Mouse (Mus musculus): Measurements from ENCODE around the gene Clnk. TPM values are rescaled to one million over a fixed set of nuclear protein-coding genes. Genes with fewer than 3 reads are reported as not detected.

Gene Clnk
- polyA plus RNA-seq, 1 experiment from 2014 or later = not detected

DNA sequence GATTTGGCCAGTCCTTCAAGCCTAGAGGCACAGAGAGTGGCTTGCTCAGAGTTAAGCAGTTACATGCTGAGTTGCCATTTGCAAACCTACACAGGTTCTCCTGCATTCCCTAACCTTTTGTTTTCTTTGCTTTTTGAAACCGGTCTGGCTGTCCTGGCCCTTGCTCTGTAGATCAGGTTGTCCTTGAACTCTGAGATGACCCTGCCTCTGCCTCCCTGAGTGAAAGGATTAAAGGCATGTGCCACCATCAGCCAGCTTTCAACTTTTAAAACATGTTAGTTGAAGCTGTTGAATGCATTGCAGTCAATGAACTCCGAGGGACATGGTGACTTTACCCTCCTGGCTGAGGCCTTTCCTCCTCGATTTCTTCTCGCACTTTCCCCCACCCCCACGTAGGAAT, 217.8 kb downstream of the Clnk start:
- H3K4me3 ChIP-seq (ENCODE audit: low read depth, low read length) = no peak overlapping the region
- ATAC-seq (replicated peaks; ENCODE audit: insufficient number of reproducible peaks, low FRiP score, low TSS enrichment, low read depth) (no peak), DNase-seq (ENCODE audit: low spot score) (no peak)
- H3K4me1 ChIP-seq (ENCODE audit: control insufficient read depth, insufficient read depth, low read length) = no peaks in the 10 kb centered on the region
- H3K27ac ChIP-seq (replicated peaks; ENCODE audit: low read depth, low read length) = no peak overlapping the region
- no peak overlapping the region for H3K4me2 ChIP-seq (ENCODE audit: low read depth, low read length)
- no peaks in the 10 kb centered on the region for H3K27me3 ChIP-seq (ENCODE audit: control insufficient read depth, insufficient read depth, low read length)
- WGBS = 92% methylated on average over 5 of the region's 5 CpGs
- H3K9ac ChIP-seq (replicated peaks; ENCODE audit: low read length) = no peak overlapping the region
- no peaks in the 10 kb centered on the region for H3K9me3 ChIP-seq (replicated peaks; ENCODE audit: control insufficient read depth, low read length)
- no peaks in the 10 kb centered on the region for H3K36me3 ChIP-seq (replicated peaks; ENCODE audit: control insufficient read depth, insufficient read depth, low read depth, low read length)

Other genes starting within 250 kb of the Clnk start
- gene Zfp518b, start 192.0 kb downstream of the Clnk start, polyA plus RNA-seq (2014; fragmentation: Nextera tagmentation; extraction: Ambion mirVana) = 40.6 and 43.0 TPM in 2 replicates